Mouse (Mus musculus) CH12.LX (cell line): ENCODE data around the gene Pigr. TPM values are rescaled to one million over a fixed set of nuclear protein-coding genes. Genes with fewer than 3 reads are reported as not detected.

Experiments used
- DNase-seq: peaks from one replicate; pipeline ENCODE4 v3.0.0-alpha.2; 2013; ENCODE audit errors: extremely low read depth
- H3K27ac ChIP-seq: 2 replicates; pipeline ENCODE4 v1.5.1; 2012; ENCODE audit warnings: low read depth, mild to moderate bottlenecking, control low read depth, moderate library complexity; ENCODE audit not compliant: insufficient read depth
- H3K27me3 ChIP-seq: replicated peaks from 2 replicates; pipeline ENCODE3; 2012; ENCODE audit warnings: inconsistent platforms
- H3K36me3 ChIP-seq, 2 experiments: replicated peaks in 1 of 2; 2 replicates each; pipeline versions ENCODE3 to v1.6.1; 2012; ENCODE audit warnings: inconsistent platforms in 1 of 2, low read length in 1 of 2, mild to moderate bottlenecking in 1 of 2, mixed read lengths in 1 of 2, moderate library complexity in 1 of 2; ENCODE audit not compliant: control insufficient read depth in 1 of 2, insufficient read depth in 1 of 2
- H3K4me1 ChIP-seq, 2 experiments: 2 replicates each; pipeline ENCODE4 v1.6.1; 2012; ENCODE audit warnings: inconsistent platforms in 1 of 2, moderate library complexity in 1 of 2; ENCODE audit not compliant: insufficient read depth in 2 of 2, control insufficient read depth in 1 of 2
- H3K4me2 ChIP-seq: 2 replicates; pipeline ENCODE4 v1.6.1; 2012; ENCODE audit warnings: low read depth, mild to moderate bottlenecking, control low read depth; ENCODE audit not compliant: poor library complexity, insufficient read depth, severe bottlenecking
- H3K4me3 ChIP-seq, 3 experiments: fragments of 150-350 bp in 1 of 3; sonication (generic) in 1 of 3; replicated peaks in 1 of 3; 2 replicates each; pipeline versions ENCODE3 to v1.5.1; 2011 to 2012; ENCODE audit warnings: low read depth in 2 of 3, low read length in 2 of 3, mild to moderate bottlenecking in 2 of 3, moderate library complexity in 2 of 3, control low read depth in 1 of 3, improper control_type of control experiment in 1 of 3, inconsistent platforms in 1 of 3, mixed read lengths in 1 of 3; ENCODE audit not compliant: poor library complexity in 1 of 3
- H3K79me2 ChIP-seq: replicated peaks from 2 replicates; pipeline ENCODE4 v1.6.1; 2012; ENCODE audit warnings: mild to moderate bottlenecking, moderate library complexity; ENCODE audit not compliant: control insufficient read depth, poor library complexity, insufficient read depth, severe bottlenecking; ENCODE audit errors: extremely low read depth
- H3K9ac ChIP-seq: 2 replicates; pipeline ENCODE4 v1.6.1; 2012; ENCODE audit warnings: low read depth, mild to moderate bottlenecking, control low read depth, moderate library complexity; ENCODE audit not compliant: insufficient read depth
- H3K9me3 ChIP-seq: replicated peaks from 2 replicates; pipeline ENCODE3; 2012; ENCODE audit warnings: low read length, inconsistent platforms, mixed read lengths
- BHLHE40 ChIP-seq: IDR thresholded peaks from 2 replicates; pipeline ENCODE4 v1.6.1; 2011; ENCODE audit warnings: mild to moderate bottlenecking, low read depth, low read length, improper control_type of control experiment
- CHD2 ChIP-seq: IDR thresholded peaks from 2 replicates; pipeline ENCODE4 v1.6.1; 2011; ENCODE audit warnings: low read length, improper control_type of control experiment
- CTCF ChIP-seq, 2 experiments: IDR thresholded peaks in 1 of 2; conservative IDR thresholded peaks in 1 of 2; 2 replicates each; pipeline ENCODE4 v1.5.1; 2011 to 2012; ENCODE audit warnings: low read depth in 2 of 2, low read length in 2 of 2, improper control_type of control experiment in 1 of 2, inconsistent platforms in 1 of 2, mild to moderate bottlenecking in 1 of 2, moderate library complexity in 1 of 2
- E2F4 ChIP-seq: IDR thresholded peaks from 2 replicates; pipeline ENCODE4 v1.6.1; 2011; ENCODE audit warnings: low read depth, low read length, improper control_type of control experiment; ENCODE audit not compliant: insufficient replicate concordance
- ELF1 ChIP-seq: IDR thresholded peaks from 2 replicates; pipeline ENCODE4 v1.6.1; 2014; ENCODE audit warnings: low read depth, mild to moderate bottlenecking, inconsistent platforms, low read length, improper control_type of control experiment
- EP300 ChIP-seq: IDR thresholded peaks from 2 replicates; pipeline ENCODE4 v1.6.1; 2011; ENCODE audit warnings: low read length, improper control_type of control experiment
- ETS1 ChIP-seq: conservative IDR thresholded peaks from 2 replicates; pipeline ENCODE4 v1.6.1; 2012; ENCODE audit warnings: low read depth, mild to moderate bottlenecking, inconsistent platforms, low read length, improper control_type of control experiment, moderate library complexity
- HCFC1 ChIP-seq: IDR thresholded peaks from 2 replicates; pipeline ENCODE4 v1.6.1; 2012; ENCODE audit warnings: low read depth, mild to moderate bottlenecking, inconsistent platforms, low read length, improper control_type of control experiment
- IRF4 ChIP-seq: IDR thresholded peaks from 2 replicates; pipeline ENCODE4 v1.6.1; 2014; ENCODE audit warnings: low read depth, mild to moderate bottlenecking, inconsistent platforms, low read length, improper control_type of control experiment
- KAT2A ChIP-seq: IDR thresholded peaks from 2 replicates; pipeline ENCODE4 v1.6.1; 2012; ENCODE audit warnings: low read length, improper control_type of control experiment, inconsistent platforms; ENCODE audit not compliant: insufficient replicate concordance
- MAX ChIP-seq: IDR thresholded peaks from 2 replicates; pipeline ENCODE4 v1.6.1; 2011; ENCODE audit warnings: low read length, improper control_type of control experiment
- MAZ ChIP-seq: IDR thresholded peaks from 2 replicates; pipeline ENCODE4 v1.6.1; 2012; ENCODE audit warnings: low read depth, mild to moderate bottlenecking, inconsistent platforms, low read length, improper control_type of control experiment, moderate library complexity
- MEF2A ChIP-seq: IDR thresholded peaks from 2 replicates; pipeline ENCODE4 v1.6.1; 2014; ENCODE audit warnings: low read depth, mild to moderate bottlenecking, inconsistent platforms, low read length, improper control_type of control experiment, borderline replicate concordance
- MXI1 ChIP-seq: IDR thresholded peaks from 2 replicates; pipeline ENCODE4 v1.6.1; 2011; ENCODE audit warnings: mild to moderate bottlenecking, low read depth, low read length, improper control_type of control experiment
- NELFE ChIP-seq: IDR thresholded peaks from 2 replicates; pipeline ENCODE4 v1.6.1; 2011; ENCODE audit warnings: low read depth, low read length, improper control_type of control experiment
- POLR2A ChIP-seq: IDR thresholded peaks from 2 replicates; pipeline ENCODE4 v1.6.1; 2011; ENCODE audit warnings: low read depth, mild to moderate bottlenecking, improper control_type of control experiment, low read length
- POLR2AphosphoS2 ChIP-seq: IDR thresholded peaks from 2 replicates; pipeline ENCODE4 v1.6.1; 2011; ENCODE audit warnings: low read depth, low read length, improper control_type of control experiment
- RCOR1 ChIP-seq: conservative IDR thresholded peaks from 2 replicates; pipeline ENCODE4 v1.6.1; 2012; ENCODE audit warnings: low read depth, mild to moderate bottlenecking, inconsistent platforms, low read length, improper control_type of control experiment
- SMC3 ChIP-seq: IDR thresholded peaks from 2 replicates; pipeline ENCODE4 v1.6.1; 2011; ENCODE audit warnings: low read depth, low read length, improper control_type of control experiment
- TBP ChIP-seq: conservative IDR thresholded peaks from 2 replicates; pipeline ENCODE4 v1.6.1; 2011; ENCODE audit warnings: low read depth, low read length, improper control_type of control experiment
- TCF12 ChIP-seq: IDR thresholded peaks from 2 replicates; pipeline ENCODE4 v1.6.1; 2014; ENCODE audit warnings: low read depth, mild to moderate bottlenecking, inconsistent platforms, low read length, improper control_type of control experiment
- ZNF384 ChIP-seq: IDR thresholded peaks from 2 replicates; pipeline ENCODE4 v1.6.1; 2012; ENCODE audit warnings: low read depth, low read length, improper control_type of control experiment, inconsistent platforms
- dilution Hi-C: fragments of 300-500 bp; cut with MboI; formaldehyde crosslinking; loops from 2 replicates; pipeline ENCODE4 v1.14.3; 2020; ENCODE audit warnings: low sequenced_read_pairs; ENCODE audit not compliant: extremely low pct_unique_long_range_greater_than_20kb, extremely low pct_ligation_motif_present
- in situ Hi-C: fragments of 300-500 bp; cut with MboI; formaldehyde crosslinking; loops from 3 replicates; pipeline ENCODE4 v1.14.3; 2019; ENCODE audit warnings: low sequenced_read_pairs, low pct_ligation_motif_present, low pct_unique_long_range_greater_than_20kb, mixed read lengths
- polyA plus RNA-seq: library from polyadenylated mRNA; unstranded; fragments of >175 nt; gene quantifications from 2 replicates; pipeline ENCODE4 v1.2.1, GENCODE M21; 2012; ENCODE audit warnings: low read depth; ENCODE audit not compliant: insufficient read length
- total RNA-seq, 2 experiments: library from RNA; depleted of rRNA; stranded (reverse); fragments of 300-350 nt in 1 of 2; fragments of >200 nt in 1 of 2; gene quantifications; 2 replicates each; pipeline ENCODE4 v1.2.3; 2012 to 2014

Pigr gene
- total and polyA plus RNA-seq, 3 experiments: 0.04 to 0.21 TPM; not detected in 1

- Histone ChIP-seq H3K27ac (peak overlapping the region; percentile 81), H3K9ac (no peak overlapping the region), H3K4me2 (peak overlapping the region; percentile 35; the same call in 1 of the 2 replicates), H3K36me3 (no peaks in the 10 kb centered on the region), H3K4me1 (peaks cover 17 to 57% of the 10 kb centered on the region in 2 experiments), H3K9me3 (no peaks in the 10 kb centered on the region), H3K4me3 (peak overlapping the region in 1 of 3 experiments; percentile 13), H3K79me2 (no peaks in the 10 kb centered on the region), H3K27me3 (peaks cover 2% of the 10 kb centered on the region)
- dilution Hi-C loops: no loop called here
- in situ Hi-C loops: no loop called here
- TF ChIP-seq EP300 (peak; percentile 83), CTCF (conservative IDR thresholded peaks at IDR 0.05 in 1 of 2, IDR thresholded peaks at IDR 0.05 in 1 of 2; ENCODE audit: low read depth in 2 of 2, low read length in 2 of 2) (no peak), POLR2AphosphoS2 (no peak), HCFC1 (no peak), TBP (peak; percentile 80; the same call in 1 of the 2 replicates), ELF1 (no peak), POLR2A (peak; percentile 34; the same call in 1 of the 2 replicates), IRF4 (peak; percentile 6; the same call in 1 of the 2 replicates), MEF2A (peak; percentile 98), TCF12 (peak; percentile 59; the same call in 1 of the 2 replicates), BHLHE40 (peak; percentile 45; the same call in 1 of the 2 replicates), MAZ (0 out of 2 replicates have a peak, but pooled peaks have one; percentile 46), NELFE (peak; percentile 8; the same call in 1 of the 2 replicates)
- DNase-seq: peak; percentile 86
These were observed 23.9 kb downstream of the Pigr start for GRCm38 (mm10) chr1:130850405-130850804.

- Histone ChIP-seq H3K27me3 (peaks cover 2% of the 10 kb centered on the region), H3K4me2 (no peak overlapping the region), H3K36me3 (no peaks in the 10 kb centered on the region), H3K79me2 (no peaks in the 10 kb centered on the region), H3K4me3 (no peak overlapping the region), H3K9ac (no peak overlapping the region), H3K4me1 (peaks cover 10 to 27% of the 10 kb centered on the region in 2 experiments), H3K27ac (no peak overlapping the region)
- in situ Hi-C loops (no loop called here), dilution Hi-C loops (no loop called here)
- no peak for DNase-seq
- TF ChIP-seq SMC3 (no peak), MEF2A (no peak), MXI1 (no peak), E2F4 (no peak), CTCF (conservative IDR thresholded peaks at IDR 0.05 in 1 of 2, IDR thresholded peaks at IDR 0.05 in 1 of 2; ENCODE audit: low read depth in 2 of 2, low read length in 2 of 2) (no peak), CHD2 (no peak), MAZ (no peak), KAT2A (no peak), POLR2A (no peak), HCFC1 (no peak), ZNF384 (no peak), MAX (no peak), RCOR1 (no peak), ETS1 (no peak), POLR2AphosphoS2 (no peak), EP300 (no peak), TCF12 (no peak)
- TF ChIP-seq, all 38 proteins: peak for 0
- H3K9me3 ChIP-seq: no peaks in the 10 kb centered on the region
These were observed 28.3 kb downstream of the Pigr start for GRCm38 (mm10) chr1:130854819-130855218.
